Mouse (Mus musculus): ENCODE measurements around the gene St6galnac4.

GRCm38 (mm10) chr2:32624111-32624748, 37.3 kb downstream of the St6galnac4 start:
- TF ChIP-seq POLR2A (IDR thresholded peaks at IDR 0.05; ENCODE audit: borderline replicate concordance, extremely low read depth, insufficient read depth, insufficient read length, poor library complexity, severe bottlenecking) (no peak), CTCF (IDR thresholded peaks at IDR 0.05; ENCODE audit: borderline replicate concordance, extremely low read depth, insufficient read depth, insufficient read length) (no peak)
